In the genomic region with DNA sequence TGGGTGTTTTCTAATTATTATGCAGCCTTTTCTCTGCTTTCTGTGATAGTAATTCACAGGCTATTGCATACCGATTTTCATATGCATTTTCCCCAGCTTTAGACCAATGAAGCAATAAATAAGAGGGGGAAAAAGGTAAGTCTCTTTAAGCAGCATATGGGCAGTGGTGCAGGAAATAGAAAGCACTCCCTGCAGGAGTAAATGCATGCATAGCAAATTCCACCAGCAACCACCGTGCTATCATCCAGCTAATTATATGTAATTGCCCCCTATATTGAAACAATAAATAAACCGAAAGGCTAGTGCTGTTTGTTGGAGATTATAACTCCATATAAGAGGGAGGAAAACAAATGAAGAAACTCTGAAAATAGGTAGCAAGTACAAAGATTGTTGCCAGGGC, we compare ENCODE assay signal across 20 mouse cellular contexts.
"Had no signal": no experiment of that assay in that cellular context is flagged by ENCODE, and none has a peak within 500 bp of the region (broad histone marks: within the 10 kb centered on the region; RNA-seq: fewer than 3 reads in every experiment).

No protein-coding gene starts in this region.

- H3K27ac ChIP-seq: liver, embryonic 12.5 days; liver, embryonic 14.5 days; midbrain, embryonic 10.5 days; midbrain, embryonic 12.5 days; stomach, embryonic 15.5 days; stomach, postnatal 0 days had no signal

- H3K4me3 ChIP-seq: liver, embryonic 12.5 days; midbrain, embryonic 10.5 days; midbrain, embryonic 12.5 days; myocyte; stomach, embryonic 15.5 days had no signal

- H3K36me3 ChIP-seq: liver, embryonic 12.5 days; midbrain, embryonic 10.5 days; midbrain, embryonic 12.5 days; stomach, embryonic 15.5 days had no signal

- H3K9ac ChIP-seq: liver, embryonic 12.5 days; liver, embryonic 14.5 days; lung, embryonic 14.5 days; midbrain, embryonic 12.5 days; stomach, embryonic 15.5 days had no signal

- H3K4me2 ChIP-seq: liver, embryonic 12.5 days; lung, embryonic 14.5 days; midbrain, embryonic 12.5 days; stomach, embryonic 15.5 days had no signal

- H3K4me1 ChIP-seq: liver, embryonic 12.5 days; midbrain, embryonic 12.5 days; stomach, embryonic 15.5 days had no signal

- ATAC-seq: liver, embryonic 12.5 days; midbrain, embryonic 16.5 days had no signal

- DNase-seq: lung, adult 18-20 months; lung, embryonic 14.5 days; lung, postnatal 10 days; lung, postnatal 4 days; midbrain, embryonic 14.5 days; retina, postnatal 1 day; right cerebral cortex, adult 18-20 months; right cerebral cortex, postnatal 25 days; right cerebral cortex, postnatal 4 days; thymus, adult 2 months; thymus, postnatal 14 days; thymus, postnatal 36 days had no signal

- H3K9me3 ChIP-seq: liver, embryonic 12.5 days; midbrain, embryonic 10.5 days; midbrain, embryonic 12.5 days; stomach, embryonic 15.5 days had no signal

- H3K27me3 ChIP-seq: liver, embryonic 12.5 days; midbrain, embryonic 12.5 days; stomach, embryonic 15.5 days had no signal
